Mouse (Mus musculus): ENCODE data around the gene Kremen1. TPM values are rescaled to one million over a fixed set of nuclear protein-coding genes. Genes with fewer than 3 reads are reported as not detected.

The Kremen1 gene
- total RNA-seq, 2 experiments from 2014 or later: 14.4 to 16.4 TPM

GRCm38 (mm10) chr11:5269846-5270461 lies 8.6 kb upstream of the Kremen1 start:
- DNase-seq (ENCODE audit: low spot score in 2 of 2): no peak

- DNase-seq (ENCODE audit: low spot score in 2 of 2): no peak
Measured at GRCm38 (mm10) chr11:5265764-5266163, 4.4 kb upstream of the Kremen1 start.

GRCm38 (mm10) chr11:5263078-5263730 lies 1.8 kb upstream of the Kremen1 start:
- DNase-seq (ENCODE audit: low spot score in 2 of 2): no peak

GRCm38 (mm10) chr11:5260942-5261459 lies 357 bp downstream of the Kremen1 start:
- DNase-seq (ENCODE audit: low spot score in 2 of 2): no peak

GRCm38 (mm10) chr11:5259944-5260598 lies 1.3 kb downstream of the Kremen1 start:
- DNase-seq (ENCODE audit: low spot score in 2 of 2): no peak

- no peak for DNase-seq (ENCODE audit: low spot score in 2 of 2)
Measured at GRCm38 (mm10) chr11:5258036-5258435, 3.3 kb downstream of the Kremen1 start.

GRCm38 (mm10) chr11:5257151-5257862 lies 4.1 kb downstream of the Kremen1 start:
- DNase-seq (ENCODE audit: low spot score in 2 of 2): no peak

GRCm38 (mm10) chr11:5255509-5256014 lies 5.8 kb downstream of the Kremen1 start:
- no peak for DNase-seq (ENCODE audit: low spot score in 2 of 2)

- DNase-seq (ENCODE audit: low spot score in 2 of 2): no peak
Measured at GRCm38 (mm10) chr11:5254016-5254415, 7.3 kb downstream of the Kremen1 start.

- DNase-seq (ENCODE audit: low spot score in 2 of 2): no peak
Measured at GRCm38 (mm10) chr11:5253528-5253927, 7.8 kb downstream of the Kremen1 start.

GRCm38 (mm10) chr11:5252727-5253126 lies 8.6 kb downstream of the Kremen1 start:
- no peak for DNase-seq (ENCODE audit: low spot score in 2 of 2)

GRCm38 (mm10) chr11:5251112-5251511 lies 10.2 kb downstream of the Kremen1 start:
- no peak for DNase-seq (ENCODE audit: low spot score in 2 of 2)

GRCm38 (mm10) chr11:5248200-5248599 lies 13.2 kb downstream of the Kremen1 start:
- no peak for DNase-seq (ENCODE audit: low spot score in 2 of 2)

GRCm38 (mm10) chr11:5245431-5245830 lies 15.9 kb downstream of the Kremen1 start:
- no peak for DNase-seq (ENCODE audit: low spot score in 2 of 2)

GRCm38 (mm10) chr11:5244749-5245130 lies 16.6 kb downstream of the Kremen1 start:
- DNase-seq (ENCODE audit: low spot score in 2 of 2): peak; percentile 41 to 60

GRCm38 (mm10) chr11:5243812-5244748 lies 17.3 kb downstream of the Kremen1 start:
- DNase-seq (ENCODE audit: low spot score in 2 of 2): peak; percentile 71 to 80

GRCm38 (mm10) chr11:5243208-5243607 lies 18.1 kb downstream of the Kremen1 start:
- no peak for DNase-seq (ENCODE audit: low spot score in 2 of 2)

GRCm38 (mm10) chr11:5242158-5242557 lies 19.2 kb downstream of the Kremen1 start:
- DNase-seq (ENCODE audit: low spot score in 2 of 2): no peak

- no peak for DNase-seq (ENCODE audit: low spot score in 2 of 2)
Measured at GRCm38 (mm10) chr11:5239706-5240690, 21.4 kb downstream of the Kremen1 start.
